Mouse (Mus musculus) neural tube, embryonic 11.5 days (tissue): ENCODE results near the gene Gm49361. TPM values are rescaled to one million over a fixed set of nuclear protein-coding genes. Genes with fewer than 3 reads are reported as not detected.

Experiments used
- ATAC-seq: fragments of 200-750 bp; cut with Nextera tagmentation; 2 replicates; pipeline ENCODE4 v1.8.0; 2017; ENCODE audit warnings: moderate number of reproducible peaks, mild to moderate bottlenecking, moderate TSS enrichment, moderate library complexity; ENCODE audit not compliant: insufficient read depth, low FRiP score, low TSS enrichment
- DNase-seq: peaks from one replicate; pipeline ENCODE4 v3.0.0-alpha.2; 2015; ENCODE audit warnings: low spot score
- H3K27ac ChIP-seq: fragments of 300-500 bp; sonication (generic); 2 replicates; pipeline ENCODE4 v1.5.1; 2014; ENCODE audit warnings: low read depth, mild to moderate bottlenecking, low read length
- H3K27me3 ChIP-seq: fragments of 300-500 bp; sonication (generic); 2 replicates; pipeline ENCODE4 v1.6.1; 2014; ENCODE audit warnings: mild to moderate bottlenecking, low read length, mixed read lengths; ENCODE audit not compliant: control insufficient read depth, insufficient read depth
- H3K36me3 ChIP-seq: fragments of 300-500 bp; sonication (generic); 2 replicates; pipeline ENCODE4 v1.6.1; 2014; ENCODE audit warnings: mild to moderate bottlenecking, low read length, moderate library complexity, mixed read lengths; ENCODE audit not compliant: control insufficient read depth, insufficient read depth
- H3K4me1 ChIP-seq: fragments of 300-500 bp; sonication (generic); 2 replicates; pipeline ENCODE4 v1.6.1; 2014; ENCODE audit warnings: low read length, mixed read lengths; ENCODE audit not compliant: control insufficient read depth, insufficient read depth
- H3K4me2 ChIP-seq: fragments of 300-500 bp; sonication (generic); 2 replicates; pipeline ENCODE4 v1.6.1; 2014; ENCODE audit warnings: low read depth, mild to moderate bottlenecking, moderate library complexity
- H3K4me3 ChIP-seq: fragments of 300-500 bp; sonication (generic); 2 replicates; pipeline ENCODE4 v1.5.1; 2014; ENCODE audit warnings: low read depth, low read length
- H3K9ac ChIP-seq: fragments of 300-500 bp; sonication (generic); 2 replicates; pipeline ENCODE4 v1.6.1; 2014; ENCODE audit warnings: mild to moderate bottlenecking, low read length
- H3K9me3 ChIP-seq: fragments of 300-500 bp; sonication (generic); 2 replicates; pipeline ENCODE4 v1.6.1; 2016; ENCODE audit warnings: low read length; ENCODE audit not compliant: control insufficient read depth
- WGBS: fragments of 180-500 bp; shearing (Covaris S2); extraction: QIAGEN DNeasy Blood & Tissue Kit; methylation state at CpG from one replicate; pipeline ENCODE4 v1.1.7; 2014; 5-methylcytosine and 5-hydroxymethylcytosine counted together
- polyA plus RNA-seq: library from polyadenylated mRNA; unstranded; fragments of >200 nt; fragmentation: Nextera tagmentation; extraction: Ambion mirVana; gene quantifications from 2 replicates; pipeline ENCODE4 v1.2.1, GENCODE M21; 2014

The Gm49361 gene
- polyA plus RNA-seq, 1 experiment from 2014 or later: not detected

DNA sequence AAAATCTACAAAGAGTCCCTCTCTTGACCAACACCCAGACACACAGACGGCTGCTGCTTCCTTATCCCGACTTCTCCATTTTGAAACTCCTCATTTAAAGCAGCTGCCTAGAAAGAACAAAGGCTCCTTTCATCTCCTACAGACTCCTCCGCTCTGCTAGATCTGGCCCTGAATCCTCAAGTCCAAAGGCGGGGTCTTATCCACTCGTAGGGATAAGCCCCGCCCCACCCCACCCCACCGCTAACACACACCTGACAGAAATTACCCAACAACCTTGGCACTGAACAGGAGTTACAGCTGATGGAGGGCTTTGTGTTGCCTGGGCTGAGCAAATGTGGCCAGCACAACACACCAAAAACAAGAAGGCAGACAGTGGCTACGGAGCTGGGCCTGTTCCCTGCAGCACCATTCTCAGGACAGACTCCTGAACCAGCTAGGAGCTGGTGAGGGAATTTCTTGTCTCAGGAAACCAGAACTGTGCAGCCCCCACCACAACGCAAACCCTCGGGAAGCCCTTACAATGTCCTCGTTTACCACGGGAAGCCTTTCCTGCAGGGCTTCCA, 43.9 kb downstream of the Gm49361 start:
- no peak overlapping the region for H3K4me2 ChIP-seq
- H3K9ac ChIP-seq: no peak overlapping the region
- ATAC-seq (peak; percentile 74; the same call in 1 of the 2 replicates), DNase-seq (peak; percentile 27)
- H3K27ac ChIP-seq: peak overlapping the region; percentile 58; the same call in 1 of the 2 replicates
- H3K4me1 ChIP-seq: no peaks in the 10 kb centered on the region
- H3K4me3 ChIP-seq: no peak overlapping the region
- WGBS: 64% methylated on average over 12 of the region's 12 CpGs
- no peaks in the 10 kb centered on the region for H3K27me3 ChIP-seq
- peaks cover 11% of the 10 kb centered on the region for H3K36me3 ChIP-seq
- H3K9me3 ChIP-seq: no peaks in the 10 kb centered on the region

DNA sequence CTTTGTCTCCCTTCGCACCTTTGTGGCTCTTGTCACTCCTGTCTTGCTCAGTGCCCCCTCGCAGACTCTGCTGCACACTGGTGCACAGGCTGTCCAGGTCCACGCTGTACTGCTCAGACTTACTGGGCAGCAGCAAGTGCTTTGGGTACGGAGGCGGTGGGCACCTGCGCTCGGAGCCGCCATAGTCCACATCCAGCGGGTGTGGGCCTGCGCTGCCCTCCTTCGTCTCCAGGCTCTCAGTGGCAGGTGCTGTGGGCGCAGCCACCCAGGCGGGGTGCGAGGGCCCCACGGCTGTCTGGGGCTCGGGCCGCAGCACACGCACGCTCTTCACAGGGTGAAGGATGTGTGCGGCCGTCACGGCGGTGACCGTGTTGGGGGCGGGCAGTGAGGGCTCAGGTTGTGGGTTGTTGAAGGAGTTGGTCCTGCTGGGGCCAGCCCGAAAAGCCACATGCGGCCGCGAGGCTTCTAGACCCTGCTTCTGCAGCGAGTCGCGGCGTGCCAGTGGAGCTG, 46.4 kb downstream of the Gm49361 start:
- no peaks in the 10 kb centered on the region for H3K4me1 ChIP-seq
- no peak overlapping the region for H3K4me3 ChIP-seq
- no peaks in the 10 kb centered on the region for H3K27me3 ChIP-seq
- no peak overlapping the region for H3K27ac ChIP-seq
- peaks cover 15% of the 10 kb centered on the region for H3K36me3 ChIP-seq
- WGBS: 94% methylated on average over 33 of the region's 33 CpGs
- H3K4me2 ChIP-seq: no peak overlapping the region
- DNase-seq: no peak
- H3K9me3 ChIP-seq: no peaks in the 10 kb centered on the region
- H3K9ac ChIP-seq: no peak overlapping the region
- ATAC-seq: no peak

DNA sequence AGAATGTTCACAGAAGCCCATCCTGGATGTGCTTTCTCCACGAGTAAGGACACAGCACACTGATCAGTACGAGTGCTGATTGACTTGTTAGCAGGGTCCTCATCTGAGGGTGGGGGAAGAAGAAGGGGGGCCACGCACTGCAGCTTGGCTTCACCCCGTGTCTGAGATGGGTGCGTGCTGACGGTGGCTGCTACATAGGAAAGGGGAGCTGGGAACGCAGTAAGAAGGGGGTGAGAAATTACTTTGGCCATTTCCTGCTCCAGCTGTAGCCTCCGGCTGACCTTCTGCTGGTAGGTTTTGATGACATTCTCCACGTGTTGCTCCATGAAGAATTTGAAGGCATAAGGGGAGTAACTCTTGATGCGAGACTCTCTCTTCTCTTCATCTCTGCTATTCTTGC, 46.9 kb downstream of the Gm49361 start:
- 92% methylated on average over 10 of the region's 10 CpGs for WGBS
- no peak overlapping the region for H3K4me2 ChIP-seq
- no peak overlapping the region for H3K27ac ChIP-seq
- H3K9me3 ChIP-seq: no peaks in the 10 kb centered on the region
- peaks cover 15% of the 10 kb centered on the region for H3K36me3 ChIP-seq
- no peaks in the 10 kb centered on the region for H3K4me1 ChIP-seq
- no peak for ATAC-seq
- H3K4me3 ChIP-seq: no peak overlapping the region
- H3K27me3 ChIP-seq: no peaks in the 10 kb centered on the region
- H3K9ac ChIP-seq: no peak overlapping the region
- no peak for DNase-seq

DNA sequence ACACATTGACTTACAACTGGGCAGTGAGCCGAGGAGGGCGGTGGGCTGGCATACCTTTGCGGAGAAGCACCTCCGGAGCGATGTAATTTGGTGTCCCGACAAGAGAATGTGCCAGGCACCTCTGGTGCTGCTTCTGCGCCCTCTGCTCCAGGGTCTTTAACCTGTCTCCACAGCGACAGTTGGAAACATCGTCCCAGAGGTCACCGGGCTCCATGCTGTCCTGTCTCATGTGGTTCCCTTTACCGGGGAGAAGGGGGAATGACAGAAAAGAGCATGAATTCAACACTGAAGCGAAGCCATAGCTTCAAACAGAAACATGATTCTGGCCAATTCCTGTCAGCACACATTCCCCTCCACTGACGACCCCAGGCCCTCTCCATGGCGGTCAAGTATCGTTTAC, 49.8 kb downstream of the Gm49361 start:
- no peak for DNase-seq
- Histone ChIP-seq H3K4me1 (no peaks in the 10 kb centered on the region), H3K4me3 (no peak overlapping the region), H3K27me3 (no peaks in the 10 kb centered on the region), H3K9me3 (no peaks in the 10 kb centered on the region), H3K4me2 (no peak overlapping the region), H3K36me3 (peaks cover 15% of the 10 kb centered on the region), H3K9ac (no peak overlapping the region), H3K27ac (no peak overlapping the region)
- WGBS: 94% methylated on average over 15 of the region's 15 CpGs
- no peak for ATAC-seq

DNA sequence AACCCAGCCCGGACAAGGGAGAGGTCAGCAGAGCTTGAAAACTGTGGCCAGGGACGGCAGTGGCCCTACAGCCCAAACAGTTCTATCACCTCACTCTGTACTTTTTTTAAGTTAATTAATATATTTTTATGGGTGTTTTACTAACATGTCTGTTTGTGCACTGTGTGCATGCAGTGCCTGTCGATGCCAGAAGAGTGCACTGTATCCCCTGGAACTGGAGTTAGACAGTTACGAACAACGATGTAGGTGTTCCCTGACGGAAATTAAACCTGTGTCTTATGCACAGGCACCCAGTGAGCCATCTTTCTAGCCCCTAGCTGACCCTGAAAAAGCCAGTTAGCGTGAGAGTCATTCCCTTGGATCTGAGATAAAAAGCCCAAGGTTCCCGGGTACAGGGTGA, 50.4 kb downstream of the Gm49361 start:
- Histone ChIP-seq H3K9ac (no peak overlapping the region), H3K4me3 (no peak overlapping the region), H3K4me2 (no peak overlapping the region), H3K27me3 (no peaks in the 10 kb centered on the region), H3K9me3 (no peaks in the 10 kb centered on the region), H3K4me1 (no peaks in the 10 kb centered on the region), H3K27ac (no peak overlapping the region), H3K36me3 (peaks cover 15% of the 10 kb centered on the region)
- WGBS: 91% methylated on average over 8 of the region's 8 CpGs
- DNase-seq (no peak), ATAC-seq (no peak)

DNA sequence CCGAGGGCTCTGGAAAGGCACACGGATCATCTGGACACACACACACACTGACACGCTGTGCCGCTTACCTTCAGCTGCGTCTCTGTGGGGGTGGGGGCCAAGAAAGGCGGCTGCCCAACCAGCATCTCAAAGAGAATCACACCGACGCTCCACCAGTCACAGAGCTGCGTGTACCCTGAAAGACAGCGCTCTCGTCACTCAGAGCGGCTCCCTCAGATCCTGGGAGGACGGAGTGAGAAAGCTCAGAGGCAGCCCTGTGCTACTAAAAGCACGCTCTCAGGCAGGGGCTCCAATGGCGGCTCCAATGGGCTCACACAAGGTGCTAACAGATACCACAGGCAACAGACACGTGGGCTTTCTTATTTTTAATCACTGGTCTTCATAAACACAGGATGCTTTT, 51.7 kb downstream of the Gm49361 start:
- no peaks in the 10 kb centered on the region for H3K27me3 ChIP-seq
- 90% methylated on average over 16 of the region's 16 CpGs for WGBS
- ATAC-seq: no peak
- H3K9me3 ChIP-seq: no peaks in the 10 kb centered on the region
- H3K9ac ChIP-seq: no peak overlapping the region
- no peak overlapping the region for H3K27ac ChIP-seq
- no peak for DNase-seq
- peaks cover 8% of the 10 kb centered on the region for H3K36me3 ChIP-seq
- H3K4me2 ChIP-seq: no peak overlapping the region
- no peak overlapping the region for H3K4me3 ChIP-seq
- H3K4me1 ChIP-seq: no peaks in the 10 kb centered on the region

DNA sequence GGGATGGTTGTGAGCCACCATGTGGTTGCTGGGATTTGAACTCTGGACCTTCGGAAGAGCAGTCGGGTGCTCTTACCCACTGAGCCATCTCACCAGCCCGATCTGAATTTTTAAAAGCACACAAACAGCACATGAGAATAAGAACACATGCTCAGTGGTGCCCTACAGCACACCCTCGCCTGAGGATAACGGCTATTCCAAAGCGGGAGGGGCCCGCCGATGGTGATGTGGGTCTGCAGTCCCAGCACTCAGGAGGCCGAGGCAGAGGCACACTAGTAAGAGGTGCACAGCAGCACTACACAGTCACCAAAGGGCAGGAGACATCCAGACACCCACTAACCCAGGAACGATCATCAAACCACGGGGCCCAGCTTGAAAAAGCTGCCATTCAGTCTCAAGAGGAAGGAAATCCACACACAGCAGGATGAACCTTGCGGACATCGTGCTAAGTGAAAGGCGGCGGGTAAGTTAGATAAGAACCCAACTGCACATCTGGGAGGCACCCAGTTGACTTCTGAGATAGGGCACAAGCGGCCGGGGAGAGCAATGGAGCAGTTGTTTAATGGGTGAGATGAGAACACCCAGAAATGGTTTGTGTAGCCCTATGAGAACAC, 53.3 kb downstream of the Gm49361 start:
- Histone ChIP-seq H3K9ac (no peak overlapping the region), H3K27me3 (no peaks in the 10 kb centered on the region), H3K27ac (no peak overlapping the region), H3K4me2 (no peak overlapping the region), H3K36me3 (peaks cover 8% of the 10 kb centered on the region), H3K9me3 (no peaks in the 10 kb centered on the region), H3K4me3 (no peak overlapping the region), H3K4me1 (no peaks in the 10 kb centered on the region)
- WGBS: 91% methylated on average over 17 of the region's 17 CpGs
- ATAC-seq: no peak
- no peak for DNase-seq

DNA sequence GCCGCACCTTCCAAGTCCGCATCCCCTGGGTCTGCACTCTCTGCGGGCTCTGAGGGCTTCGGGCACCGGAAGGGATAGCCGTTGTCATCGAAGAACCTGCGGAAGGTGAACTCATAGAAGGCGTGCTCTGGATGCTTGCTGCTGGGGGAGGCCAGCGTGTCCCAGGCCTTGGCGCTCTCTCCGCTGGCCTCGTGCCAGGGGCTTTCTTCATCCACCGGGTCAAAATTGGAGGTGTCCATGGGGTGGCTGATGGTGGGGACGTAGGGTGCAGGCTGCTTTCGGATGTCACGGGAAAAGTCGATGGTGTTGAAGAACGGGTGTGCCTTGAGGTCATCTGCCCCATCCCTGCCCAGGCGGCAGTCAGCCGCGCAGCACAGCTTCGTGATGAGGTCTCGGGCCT, 54.6 kb downstream of the Gm49361 start:
- Histone ChIP-seq H3K27me3 (no peaks in the 10 kb centered on the region), H3K27ac (no peak overlapping the region), H3K4me2 (no peak overlapping the region), H3K4me3 (no peak overlapping the region), H3K9me3 (no peaks in the 10 kb centered on the region), H3K4me1 (no peaks in the 10 kb centered on the region), H3K36me3 (0 out of 2 replicates have a peak, but pooled peaks cover 3% of the 10 kb centered on the region), H3K9ac (no peak overlapping the region)
- 94% methylated on average over 24 of the region's 24 CpGs for WGBS
- DNase-seq (no peak), ATAC-seq (no peak)

DNA sequence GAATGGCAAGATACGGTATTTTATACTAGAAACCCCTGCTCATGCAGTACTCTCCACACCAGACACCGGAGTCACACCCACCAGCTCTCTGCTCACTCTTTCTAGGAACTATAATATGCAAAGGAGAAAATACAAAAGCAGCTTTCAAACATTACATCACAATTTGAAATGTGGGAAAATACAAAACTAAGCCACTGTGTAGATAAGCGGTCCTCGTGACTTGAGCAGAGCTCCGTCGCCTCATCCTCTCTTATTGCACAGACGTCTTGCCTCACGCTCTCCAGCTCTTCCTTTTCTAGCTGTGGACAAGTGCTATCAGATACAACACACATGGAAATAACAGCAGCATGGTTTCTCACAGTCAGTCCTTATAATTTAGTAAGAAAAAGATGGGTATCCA, 55.2 kb downstream of the Gm49361 start:
- no peaks in the 10 kb centered on the region for H3K27me3 ChIP-seq
- no peaks in the 10 kb centered on the region for H3K9me3 ChIP-seq
- no peak overlapping the region for H3K27ac ChIP-seq
- 94% methylated on average over 8 of the region's 8 CpGs for WGBS
- no peak overlapping the region for H3K4me2 ChIP-seq
- H3K4me3 ChIP-seq: no peak overlapping the region
- ATAC-seq (no peak), DNase-seq (no peak)
- 0 out of 2 replicates have a peak, but pooled peaks cover 1% of the 10 kb centered on the region for H3K36me3 ChIP-seq
- H3K4me1 ChIP-seq: no peaks in the 10 kb centered on the region
- H3K9ac ChIP-seq: no peak overlapping the region
